Mouse (Mus musculus): ENCODE results near the gene Lgi2. TPM values are rescaled to one million over a fixed set of nuclear protein-coding genes. Genes with fewer than 3 reads are reported as not detected.

The Lgi2 gene
- polyA plus RNA-seq, 1 experiment from 2014 or later: 3.8 TPM

- TF ChIP-seq CTCF (IDR thresholded peaks at IDR 0.05; ENCODE audit: low read depth): no peak
- H3K27me3 ChIP-seq (ENCODE audit: insufficient read depth, low read length): 0 out of 2 replicates have a peak, but pooled peaks cover 4% of the 10 kb centered on the region
Measured at GRCm38 (mm10) chr5:52511089-52511488, 55.2 kb downstream of the Lgi2 start.

GRCm38 (mm10) chr5:52509416-52509815 lies 56.8 kb downstream of the Lgi2 start:
- H3K27ac ChIP-seq: no peak overlapping the region
- TF ChIP-seq CTCF (IDR thresholded peaks at IDR 0.05; ENCODE audit: low read depth): no peak
- no peak for ATAC-seq (replicated peaks; ENCODE audit: low FRiP score, low read depth)
- H3K27me3 ChIP-seq (ENCODE audit: insufficient read depth, low read length): no peaks in the 10 kb centered on the region
- H3K4me3 ChIP-seq (replicated peaks; ENCODE audit: low read depth, low read length): no peak overlapping the region
- DNase-seq (ENCODE audit: low spot score): no peak
- no peaks in the 10 kb centered on the region for H3K9me3 ChIP-seq (replicated peaks; ENCODE audit: low read length)
- no peaks in the 10 kb centered on the region for H3K4me1 ChIP-seq (replicated peaks; ENCODE audit: insufficient read depth, low read length)
- H3K4me2 ChIP-seq (ENCODE audit: low read length): no peak overlapping the region
- no peak overlapping the region for H3K9ac ChIP-seq (ENCODE audit: low read depth, low read length)
- no peaks in the 10 kb centered on the region for H3K36me3 ChIP-seq (ENCODE audit: insufficient read depth, low read length)
- 79% methylated on average over 6 of the region's 6 CpGs for WGBS

More at GRCm38 (mm10) chr5:52511089-52511488, 55.2 kb downstream of the Lgi2 start:
- H3K36me3 ChIP-seq (ENCODE audit: insufficient read depth, low read length): no peaks in the 10 kb centered on the region
- H3K27ac ChIP-seq: no peak overlapping the region
- WGBS: 62% methylated on average over 3 of the region's 3 CpGs
- no peaks in the 10 kb centered on the region for H3K9me3 ChIP-seq (replicated peaks; ENCODE audit: low read length)
- no peak for DNase-seq (ENCODE audit: low spot score)
- no peak for ATAC-seq (replicated peaks; ENCODE audit: low FRiP score, low read depth)
- no peak overlapping the region for H3K4me3 ChIP-seq (replicated peaks; ENCODE audit: low read depth, low read length)
- H3K9ac ChIP-seq (ENCODE audit: low read depth, low read length): no peak overlapping the region
- H3K4me1 ChIP-seq (replicated peaks; ENCODE audit: insufficient read depth, low read length): peaks cover under 1% of the 10 kb centered on the region; the same call in 1 of the 2 replicates
- no peak overlapping the region for H3K4me2 ChIP-seq (ENCODE audit: low read length)

- H3K4me2 ChIP-seq (ENCODE audit: low read length): no peak overlapping the region
- ATAC-seq (replicated peaks; ENCODE audit: low FRiP score, low read depth): no peak
Measured at GRCm38 (mm10) chr5:52504666-52505065, 61.6 kb downstream of the Lgi2 start.

DNA sequence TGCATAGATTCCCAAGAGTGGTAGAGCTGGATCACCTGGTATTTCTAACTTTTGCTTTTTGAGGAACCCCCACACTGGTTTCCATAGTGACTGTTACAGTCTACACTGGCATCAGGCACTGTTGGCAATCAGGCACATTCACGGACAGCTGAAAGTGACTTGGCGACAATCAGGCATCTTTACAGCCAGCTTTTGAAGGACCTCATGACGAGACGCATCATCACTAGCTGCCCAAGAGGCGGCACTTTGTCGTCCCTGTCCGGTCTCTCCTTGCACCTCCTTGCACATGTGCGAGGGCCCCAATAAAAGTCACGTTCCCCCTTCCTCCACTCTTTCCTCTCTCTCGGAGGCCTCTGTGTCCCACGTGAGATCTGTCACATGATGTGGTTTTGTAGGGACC lies 62.1 kb downstream of the Lgi2 start:
- Histone ChIP-seq H3K36me3 (ENCODE audit: insufficient read depth, low read length) (no peaks in the 10 kb centered on the region), H3K4me3 (replicated peaks; ENCODE audit: low read depth, low read length) (no peak overlapping the region), H3K27me3 (ENCODE audit: insufficient read depth, low read length) (no peaks in the 10 kb centered on the region), H3K4me1 (replicated peaks; ENCODE audit: insufficient read depth, low read length) (no peaks in the 10 kb centered on the region), H3K4me2 (ENCODE audit: low read length) (no peak overlapping the region), H3K27ac (no peak overlapping the region), H3K9me3 (replicated peaks; ENCODE audit: low read length) (no peaks in the 10 kb centered on the region), H3K9ac (ENCODE audit: low read depth, low read length) (no peak overlapping the region)
- DNase-seq (ENCODE audit: low spot score): no peak
- WGBS: 89% methylated on average over 11 of the region's 11 CpGs
- no peak for TF ChIP-seq CTCF (IDR thresholded peaks at IDR 0.05; ENCODE audit: low read depth)
- ATAC-seq (replicated peaks; ENCODE audit: low FRiP score, low read depth): no peak

More at GRCm38 (mm10) chr5:52504666-52505065, 61.6 kb downstream of the Lgi2 start:
- no peak for DNase-seq (ENCODE audit: low spot score)
- no peak overlapping the region for H3K4me3 ChIP-seq (replicated peaks; ENCODE audit: low read depth, low read length)
- H3K27me3 ChIP-seq (ENCODE audit: insufficient read depth, low read length): no peaks in the 10 kb centered on the region
- TF ChIP-seq CTCF (IDR thresholded peaks at IDR 0.05; ENCODE audit: low read depth): no peak
- no peak overlapping the region for H3K9ac ChIP-seq (ENCODE audit: low read depth, low read length)
- no peaks in the 10 kb centered on the region for H3K4me1 ChIP-seq (replicated peaks; ENCODE audit: insufficient read depth, low read length)
- H3K27ac ChIP-seq: no peak overlapping the region
- 81% methylated on average over 13 of the region's 13 CpGs for WGBS
- H3K9me3 ChIP-seq (replicated peaks; ENCODE audit: low read length): no peaks in the 10 kb centered on the region
- H3K36me3 ChIP-seq (ENCODE audit: insufficient read depth, low read length): no peaks in the 10 kb centered on the region

GRCm38 (mm10) chr5:52495671-52496070 lies 70.6 kb downstream of the Lgi2 start:
- no peak overlapping the region for H3K27ac ChIP-seq
- no peak for DNase-seq (ENCODE audit: low spot score)
- H3K9me3 ChIP-seq (replicated peaks; ENCODE audit: low read length): no peaks in the 10 kb centered on the region
- TF ChIP-seq CTCF (IDR thresholded peaks at IDR 0.05; ENCODE audit: low read depth): no peak
- no peak overlapping the region for H3K4me3 ChIP-seq (replicated peaks; ENCODE audit: low read depth, low read length)
- H3K9ac ChIP-seq (ENCODE audit: low read depth, low read length): no peak overlapping the region
- no peaks in the 10 kb centered on the region for H3K36me3 ChIP-seq (ENCODE audit: insufficient read depth, low read length)
- no peak for ATAC-seq (replicated peaks; ENCODE audit: low FRiP score, low read depth)
- no peak overlapping the region for H3K4me2 ChIP-seq (ENCODE audit: low read length)
- WGBS: 47% methylated on average over 11 of the region's 14 CpGs
- no peaks in the 10 kb centered on the region for H3K4me1 ChIP-seq (replicated peaks; ENCODE audit: insufficient read depth, low read length)
- H3K27me3 ChIP-seq (ENCODE audit: insufficient read depth, low read length): no peaks in the 10 kb centered on the region

GRCm38 (mm10) chr5:52491496-52491895 lies 74.8 kb downstream of the Lgi2 start:
- H3K4me2 ChIP-seq (ENCODE audit: low read length): no peak overlapping the region
- no peak for TF ChIP-seq CTCF (IDR thresholded peaks at IDR 0.05; ENCODE audit: low read depth)
- H3K27me3 ChIP-seq (ENCODE audit: insufficient read depth, low read length): no peaks in the 10 kb centered on the region
- H3K27ac ChIP-seq: no peak overlapping the region
- DNase-seq (ENCODE audit: low spot score): no peak
- H3K9ac ChIP-seq (ENCODE audit: low read depth, low read length): no peak overlapping the region
- no peaks in the 10 kb centered on the region for H3K4me1 ChIP-seq (replicated peaks; ENCODE audit: insufficient read depth, low read length)
- ATAC-seq (replicated peaks; ENCODE audit: low FRiP score, low read depth): no peak
- H3K36me3 ChIP-seq (ENCODE audit: insufficient read depth, low read length): no peaks in the 10 kb centered on the region
- 88% methylated on average over 6 of the region's 6 CpGs for WGBS
- H3K9me3 ChIP-seq (replicated peaks; ENCODE audit: low read length): no peaks in the 10 kb centered on the region
- no peak overlapping the region for H3K4me3 ChIP-seq (replicated peaks; ENCODE audit: low read depth, low read length)

All from kidney, postnatal 0 days (tissue).